Comparison of ENCODE assay signal across 9 mouse cellular contexts in genomic region chr12:31376326-31376950, GRCm38 (mm10). TPM values are rescaled to one million over a fixed set of nuclear protein-coding genes. Genes with fewer than 3 reads are reported as not detected.
A peak's percentile ranks its signal among the peaks of the same experiment; 100 is the strongest.
DNase-seq lines count a peak whose midpoint lies in the region; ATAC-seq and TF ChIP-seq lines count a peak whose summit lies in the region.
"Had no signal": no experiment of that assay in that cellular context is flagged by ENCODE, and none has a peak within 500 bp of the region (broad histone marks: within the 10 kb centered on the region; RNA-seq: fewer than 3 reads in every experiment).

No protein-coding gene starts in this region.

- peaks cover 23% of the 10 kb centered on the region for H3K4me1 ChIP-seq in heart, embryonic 12.5 days (replicated peaks)
- H3K4me1 ChIP-seq in limb, embryonic 10.5 days = peaks cover 22% of the 10 kb centered on the region

- H3K27me3 ChIP-seq in heart, embryonic 12.5 days (replicated peaks) = no peaks in the 10 kb centered on the region
- H3K27me3 ChIP-seq in limb, embryonic 10.5 days (ENCODE audit: low read depth, poor library complexity, severe bottlenecking) = no peaks in the 10 kb centered on the region
- H3K27me3 ChIP-seq in myocyte (ENCODE audit: control insufficient read depth, insufficient read depth, insufficient read length) = peaks cover 6% of the 10 kb centered on the region

- no peak; the same call in 1 of the 2 replicates for TF ChIP-seq CTCF in gastrocnemius, adult 2 months (IDR thresholded peaks at IDR 0.05)

- no peak overlapping the region for H3K27ac ChIP-seq in gastrocnemius, adult 2 months
- H3K27ac ChIP-seq in heart, embryonic 12.5 days (ENCODE audit: poor library complexity, severe bottlenecking) = no peak overlapping the region
- peak overlapping the region; percentile 66; the same call in 1 of the 2 replicates for H3K27ac ChIP-seq in limb, embryonic 10.5 days
- H3K27ac ChIP-seq: macrophage had no signal

- intact Hi-C loops in gastrocnemius, adult 2 months (cut with DNase I) = loop anchor here (10.0 kb wide), 3 partner anchors 262 to 548 kb away; partner anchors contain the start of gene Gpr22

- no peak overlapping the region for H3ac ChIP-seq in myocyte (ENCODE audit: control insufficient read depth, insufficient read length)

- no peaks in the 10 kb centered on the region for H3K79me2 ChIP-seq in myocyte (ENCODE audit: control insufficient read depth, insufficient read depth)

- TF ChIP-seq POLR2A in myocyte (IDR thresholded peaks at IDR 0.05; ENCODE audit: insufficient read length, low read depth) = no peak

- H3K9me3 ChIP-seq in heart, embryonic 12.5 days (replicated peaks) = no peaks in the 10 kb centered on the region
- no peaks in the 10 kb centered on the region for H3K9me3 ChIP-seq in limb, embryonic 10.5 days (replicated peaks)

- ATAC-seq in heart, embryonic 12.5 days (ENCODE audit: insufficient number of reproducible peaks, low FRiP score) = no peak
- ATAC-seq in CD4-positive, CD25-positive, alpha-beta regulatory T cell, adult 4 months = no peak

- 0 out of 2 replicates have a peak overlapping the region, but pooled peaks have one; percentile 5 for H3K9ac ChIP-seq in heart, embryonic 12.5 days

- no peak for DNase-seq in gastrocnemius, adult 2 months
- no peak for DNase-seq in gastrocnemius, adult 8-10 months (ENCODE audit: low spot score in 2 of 2)
- peak; percentile 53 for DNase-seq in R1 (ENCODE audit: low read depth, low spot score)
- peak; percentile 62 for DNase-seq in limb, embryonic 10.5 days (ENCODE audit: low spot score)
- DNase-seq in spleen, adult 12 weeks (ENCODE audit: low spot score) = no peak

- peak overlapping the region; percentile 65 for H3K4me2 ChIP-seq in heart, embryonic 12.5 days
- H3K4me2 ChIP-seq in myocyte (ENCODE audit: low read depth) = peak overlapping the region; percentile 41

- H3K4me3 ChIP-seq in gastrocnemius, adult 2 months = peak overlapping the region; percentile 21; the same call in 1 of the 2 replicates
- peak overlapping the region; percentile 37 for H3K4me3 ChIP-seq in heart, embryonic 12.5 days
- peak overlapping the region; percentile 44 for H3K4me3 ChIP-seq in limb, embryonic 10.5 days
- H3K4me3 ChIP-seq in myocyte = no peak overlapping the region

- 4% methylated on average over 13 of the region's 13 CpGs for WGBS in heart, embryonic 12.5 days
- 15% methylated on average over 13 of the region's 13 CpGs for WGBS in limb, embryonic 10.5 days

- no peaks in the 10 kb centered on the region for H3K36me3 ChIP-seq in heart, embryonic 12.5 days
- H3K36me3 ChIP-seq in limb, embryonic 10.5 days = no peaks in the 10 kb centered on the region
- H3K36me3 ChIP-seq in myocyte (ENCODE audit: control insufficient read depth, insufficient read depth) = no peaks in the 10 kb centered on the region

TF ChIP-seq in myocyte, 11 proteins besides CTCF, POLR2A, EP300 and RAD21:
- TF ChIP-seq POLR2AphosphoS2 (IDR thresholded peaks at IDR 0.05; ENCODE audit: insufficient read length, low read depth) = no peak
- TF ChIP-seq USF1 (IDR thresholded peaks at IDR 0.05; ENCODE audit: low read depth) = no peak
- no peak for TF ChIP-seq REST (IDR thresholded peaks at IDR 0.05; ENCODE audit: insufficient read depth, insufficient read length)
- no peak for TF ChIP-seq MYOD1 (IDR thresholded peaks at IDR 0.05; ENCODE audit: control insufficient read depth in 1 of 3, insufficient read length in 2 of 3, low read depth in 2 of 3)
- TF ChIP-seq E2F4 (IDR thresholded peaks at IDR 0.05; ENCODE audit: insufficient read depth) = no peak
- no peak for TF ChIP-seq SRF (IDR thresholded peaks at IDR 0.05; ENCODE audit: control insufficient read depth, insufficient read length, low read depth)
- no peak for TF ChIP-seq MYOG (IDR thresholded peaks at IDR 0.05; ENCODE audit: control insufficient read depth in 1 of 3, insufficient read depth in 1 of 3, insufficient read length in 2 of 3, low read depth in 2 of 3)
- TF ChIP-seq CEBPB (IDR thresholded peaks at IDR 0.05; ENCODE audit: insufficient read depth, poor library complexity, severe bottlenecking) = no peak
- TF ChIP-seq TCF3 (IDR thresholded peaks at IDR 0.05; ENCODE audit: insufficient read length, low read depth) = no peak
- TF ChIP-seq TCF12 (IDR thresholded peaks at IDR 0.05; ENCODE audit: insufficient read depth, poor library complexity, severe bottlenecking) = no peak
- TF ChIP-seq MAX (IDR thresholded peaks at IDR 0.05; ENCODE audit: low read depth) = no peak

RNA-seq across cellular contexts. Expression of gene Slc26a3, which starts 14.2 kb away (rescaled TPM):
- total RNA-seq in gastrocnemius, adult 2 months (2021) = not detected
- not detected for total RNA-seq in gastrocnemius, adult 8-10 months (2022)
- 0.10 TPM in 1 of 2 replicates, not detected in the other for polyA plus RNA-seq in heart, embryonic 12.5 days (2016; fragmentation: Nextera tagmentation; extraction: Ambion mirVana)
- not detected in 2 replicates for polyA plus RNA-seq in limb, embryonic 10.5 days (2016; fragmentation: Nextera tagmentation; extraction: Ambion mirVana)
- not detected for polyA plus RNA-seq in myocyte (2012; fragmentation: generic; extraction: Trizol)
- polyA plus RNA-seq in CD4-positive, CD25-positive, alpha-beta regulatory T cell, adult 4 months (2017; shearing (Covaris generic)) = not detected
- polyA plus RNA-seq: macrophage had no signal

RNA-seq across cellular contexts. Expression of gene Dld, which starts 25.2 kb away (rescaled TPM):
- total RNA-seq in gastrocnemius, adult 2 months (2021) = 100 to 1,000 TPM; 181 to 256 TPM
- 100 to 1,000 TPM; 162 to 186 (median 180) TPM for total RNA-seq in gastrocnemius, adult 8-10 months (2022)
- 235 and 238 TPM in 2 replicates for polyA plus RNA-seq in heart, embryonic 12.5 days (2016; fragmentation: Nextera tagmentation; extraction: Ambion mirVana)
- polyA plus RNA-seq in limb, embryonic 10.5 days (2016; fragmentation: Nextera tagmentation; extraction: Ambion mirVana) = 129 and 155 TPM in 2 replicates
- 60.9 TPM for polyA plus RNA-seq in myocyte (2012; fragmentation: generic; extraction: Trizol)
- 100 to 1,000 TPM in 1 of 2 experiments, 10 to 100 TPM in 1; 92.4 to 102 TPM for polyA plus RNA-seq in CD4-positive, CD25-positive, alpha-beta regulatory T cell, adult 4 months (2017; shearing (Covaris generic))

Comparison
In these comparisons a context has a peak if more than half of its experiments do, and no peak if none do; other contexts are left out.
1. DNase-seq: peak in R1 (single experiment) and limb, embryonic 10.5 days (single experiment); none in gastrocnemius, adult 2 months (single experiment), gastrocnemius, adult 8-10 months (0 of 2) and spleen, adult 12 weeks (single experiment).